Mouse (Mus musculus) gastrocnemius, postnatal 14 days (tissue): ENCODE data around the gene Mrgprd. TPM values are rescaled to one million over a fixed set of nuclear protein-coding genes. Genes with fewer than 3 reads are reported as not detected.

Source experiments
- DNase-seq: peaks from one replicate; pipeline ENCODE4 v3.0.0; 2021; ENCODE audit warnings: mixed read lengths
- intact Hi-C: fragments of 180-260 bp; cut with DNase I; formaldehyde crosslinking; loops from one replicate; pipeline ENCODE4 v1.15.1; 2025; ENCODE audit warnings: low total_unique reads
- total RNA-seq, 2 experiments: library from RNA; stranded (reverse); gene quantifications; 2 replicates each; pipeline ENCODE4 v1.2.3; 2021

Gene Mrgprd
- total RNA-seq, 2 experiments from 2014 or later, result not detected

- peak; percentile 65 for DNase-seq
- intact Hi-C loops, result no loop called here
These were observed 13.2 kb upstream of the Mrgprd start for GRCm38 (mm10) chr7:145301341-145302005.

GRCm38 (mm10) chr7:145302488-145303285, 11.9 kb upstream of the Mrgprd start:
- peak; percentile 86 for DNase-seq
- intact Hi-C loops, result no loop called here

- intact Hi-C loops, result no loop called here
These were observed 10.5 kb upstream of the Mrgprd start for GRCm38 (mm10) chr7:145304153-145304552.

GRCm38 (mm10) chr7:145307636-145308035, 7.0 kb upstream of the Mrgprd start:
- DNase-seq, result no peak
- intact Hi-C loops, result no loop called here

More at GRCm38 (mm10) chr7:145304153-145304552, 10.5 kb upstream of the Mrgprd start:
- DNase-seq, result no peak

- intact Hi-C loops, result no loop called here
- DNase-seq, result no peak
These were observed 6.5 kb upstream of the Mrgprd start for GRCm38 (mm10) chr7:145308061-145308675.

- intact Hi-C loops, result no loop called here
- DNase-seq, result no peak
These were observed 5.8 kb upstream of the Mrgprd start for GRCm38 (mm10) chr7:145308866-145309265.

- DNase-seq, result no peak
- intact Hi-C loops, result no loop called here
These were observed 4.8 kb upstream of the Mrgprd start for GRCm38 (mm10) chr7:145309877-145310276.

GRCm38 (mm10) chr7:145310526-145310925, 4.1 kb upstream of the Mrgprd start:
- intact Hi-C loops, result no loop called here
- DNase-seq, result no peak

GRCm38 (mm10) chr7:145312137-145312536, 2.5 kb upstream of the Mrgprd start:
- intact Hi-C loops, result no loop called here
- no peak for DNase-seq

- intact Hi-C loops, result no loop called here
- peak; percentile 41 for DNase-seq
These were observed 2.9 kb downstream of the Mrgprd start for GRCm38 (mm10) chr7:145317522-145317921.

GRCm38 (mm10) chr7:145319481-145319880, 4.8 kb downstream of the Mrgprd start:
- intact Hi-C loops, result no loop called here
- DNase-seq, result no peak

GRCm38 (mm10) chr7:145323607-145324006, 9.0 kb downstream of the Mrgprd start:
- no peak for DNase-seq
- intact Hi-C loops, result no loop called here

GRCm38 (mm10) chr7:145325697-145326096, 11.1 kb downstream of the Mrgprd start:
- intact Hi-C loops, result no loop called here
- no peak for DNase-seq

GRCm38 (mm10) chr7:145329982-145330381, 15.3 kb downstream of the Mrgprd start:
- no peak for DNase-seq
- intact Hi-C loops, result no loop called here

- intact Hi-C loops, result no loop called here
These were observed 16.0 kb downstream of the Mrgprd start for GRCm38 (mm10) chr7:145330641-145331040.

GRCm38 (mm10) chr7:145332376-145333041, 17.9 kb downstream of the Mrgprd start:
- intact Hi-C loops, result no loop called here

More at GRCm38 (mm10) chr7:145330641-145331040, 16.0 kb downstream of the Mrgprd start:
- no peak for DNase-seq

GRCm38 (mm10) chr7:145333936-145334335, 19.3 kb downstream of the Mrgprd start:
- DNase-seq, result no peak
- intact Hi-C loops, result no loop called here

More at GRCm38 (mm10) chr7:145332376-145333041, 17.9 kb downstream of the Mrgprd start:
- no peak for DNase-seq

GRCm38 (mm10) chr7:145334428-145335027, 19.9 kb downstream of the Mrgprd start:
- DNase-seq, result no peak
- intact Hi-C loops, result no loop called here

GRCm38 (mm10) chr7:145335199-145335598, 20.6 kb downstream of the Mrgprd start:
- DNase-seq, result no peak
- intact Hi-C loops, result no loop called here
